In the genomic region with DNA sequence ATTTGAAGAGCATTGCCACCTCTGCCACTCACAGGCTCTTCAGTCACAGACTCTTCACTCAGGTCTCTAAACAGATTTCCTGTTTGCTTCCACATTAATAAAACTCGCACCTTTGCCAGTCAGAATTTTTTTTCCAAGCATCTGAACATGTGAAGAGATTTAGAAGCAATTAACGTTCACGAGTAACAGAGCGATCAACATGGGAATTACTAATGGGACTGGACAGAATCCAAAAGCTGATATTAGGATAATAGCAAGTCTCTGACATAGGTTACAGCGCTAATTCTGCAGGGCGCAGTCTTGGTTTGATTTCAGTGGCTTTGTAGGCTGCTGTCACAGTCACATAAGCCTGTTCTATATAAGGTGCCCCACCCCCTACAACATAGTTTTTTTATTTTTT, we compare ENCODE assay signal across 26 mouse cellular contexts.
"Had no signal": no experiment of that assay in that cellular context is flagged by ENCODE, and none has a peak within 500 bp of the region (broad histone marks: within the 10 kb centered on the region; RNA-seq: fewer than 3 reads in every experiment).

No protein-coding gene starts in this region.

- ATAC-seq: inflammation-experienced regulatory T-cells, adult 6 months; intestine, embryonic 15.5 days; intestine, postnatal 0 days; liver, embryonic 12.5 days had no signal

- H3K4me2 ChIP-seq: heart, embryonic 12.5 days; hindbrain, embryonic 13.5 days; hindbrain, embryonic 15.5 days; intestine, embryonic 15.5 days; limb, embryonic 13.5 days; limb, embryonic 15.5 days; liver, embryonic 12.5 days had no signal

- DNase-seq: gastrocnemius, adult 2 months; gastrocnemius, postnatal 10 days; gastrocnemius, postnatal 25 days; heart, adult 18-20 months; heart, postnatal 10 days; heart, postnatal 4 days; kidney, adult 18-20 months; kidney, adult 8-10 months; kidney, postnatal 10 days; kidney, postnatal 25 days; kidney, postnatal 4 days; left cerebral cortex, postnatal 4 days had no signal

- H3K4me3 ChIP-seq: gastrocnemius, adult 2 months; heart, embryonic 10.5 days; heart, embryonic 12.5 days; hindbrain, embryonic 10.5 days; hindbrain, embryonic 13.5 days; hindbrain, embryonic 15.5 days; intestine, embryonic 15.5 days; layer of hippocampus, adult 2 months; left cerebral cortex, adult 2 months; limb, embryonic 13.5 days; limb, embryonic 15.5 days; liver, embryonic 12.5 days had no signal

- H3K36me3 ChIP-seq: heart, embryonic 10.5 days; heart, embryonic 12.5 days; hindbrain, embryonic 10.5 days; hindbrain, embryonic 13.5 days; hindbrain, embryonic 15.5 days; intestine, embryonic 15.5 days; limb, embryonic 13.5 days; limb, embryonic 15.5 days; liver, embryonic 12.5 days had no signal

- H3K9ac ChIP-seq: heart, embryonic 12.5 days; hindbrain, embryonic 13.5 days; hindbrain, embryonic 15.5 days; intestine, embryonic 15.5 days; limb, embryonic 13.5 days; limb, embryonic 15.5 days; liver, embryonic 12.5 days; liver, embryonic 14.5 days had no signal

- H3K9me3 ChIP-seq: heart, embryonic 10.5 days; heart, embryonic 12.5 days; hindbrain, embryonic 10.5 days; hindbrain, embryonic 13.5 days; hindbrain, embryonic 15.5 days; intestine, embryonic 15.5 days; limb, embryonic 13.5 days; limb, embryonic 15.5 days; liver, embryonic 12.5 days had no signal

- H3K27ac ChIP-seq: gastrocnemius, adult 2 months; heart, embryonic 10.5 days; hindbrain, embryonic 10.5 days; hindbrain, embryonic 13.5 days; hindbrain, embryonic 15.5 days; intestine, embryonic 15.5 days; layer of hippocampus, adult 2 months; left cerebral cortex, adult 2 months; limb, embryonic 13.5 days; limb, embryonic 15.5 days; liver, embryonic 12.5 days; liver, embryonic 14.5 days had no signal

- H3K4me1 ChIP-seq: hindbrain, embryonic 10.5 days; hindbrain, embryonic 13.5 days; hindbrain, embryonic 15.5 days; limb, embryonic 15.5 days; liver, embryonic 12.5 days had no signal

- H3K27me3 ChIP-seq: heart, embryonic 12.5 days; hindbrain, embryonic 13.5 days; hindbrain, embryonic 15.5 days; intestine, embryonic 15.5 days; limb, embryonic 15.5 days; liver, embryonic 12.5 days had no signal
